In genomic region chr11:72489881-72490301, GRCm38 (mm10) we compare ENCODE assay signal across 8 mouse cellular contexts. TPM values are rescaled to one million over a fixed set of nuclear protein-coding genes. Genes with fewer than 3 reads are reported as not detected.
A peak's percentile ranks its signal among the peaks of the same experiment; 100 is the strongest.
DNase-seq lines count a peak whose midpoint lies in the region; ATAC-seq lines count a peak whose summit lies in the region.

TSS of gene Spns2 (minus strand) at chr11:72489904.

- peak within 1 kb of the TSS; percentile 63 for H3K9ac ChIP-seq in limb, embryonic 12.5 days (replicated peaks)
- peak within 1 kb of the TSS; percentile 70 for H3K9ac ChIP-seq in midbrain, embryonic 15.5 days

- under 1% methylated on average over 42 of the region's 42 CpGs for WGBS in limb, embryonic 12.5 days
- WGBS in midbrain, embryonic 15.5 days = under 1% methylated on average over 34 of the region's 42 CpGs

- peak within 1 kb of the TSS; percentile 62 for H3K4me3 ChIP-seq in limb, embryonic 12.5 days (replicated peaks)
- peak within 1 kb of the TSS; percentile 61 for H3K4me3 ChIP-seq in midbrain, embryonic 15.5 days

- H3K27ac ChIP-seq in limb, embryonic 12.5 days = no peak within 1 kb of the TSS
- peak within 1 kb of the TSS; percentile 81 for H3K27ac ChIP-seq in midbrain, embryonic 15.5 days

- peaks cover 17% of the 10 kb centered on the region for H3K4me1 ChIP-seq in limb, embryonic 12.5 days (replicated peaks)
- H3K4me1 ChIP-seq in midbrain, embryonic 15.5 days = peaks cover 34% of the 10 kb centered on the region

- ATAC-seq in limb, embryonic 12.5 days (ENCODE audit: insufficient number of reproducible peaks, insufficient read depth, low FRiP score, low TSS enrichment, low read depth) = peak; percentile 87
- ATAC-seq in midbrain, embryonic 15.5 days (replicated peaks) = peak; percentile 92

- H3K4me2 ChIP-seq in limb, embryonic 12.5 days = peak within 1 kb of the TSS; percentile 97
- H3K4me2 ChIP-seq in midbrain, embryonic 15.5 days = peak within 1 kb of the TSS; percentile 63

- H3K27me3 ChIP-seq in limb, embryonic 12.5 days = peaks cover 65% of the 10 kb centered on the region
- H3K27me3 ChIP-seq in midbrain, embryonic 15.5 days (replicated peaks) = no peaks in the 10 kb centered on the region

- DNase-seq in adrenal gland, postnatal 14 days = peak; percentile 94
- peak; percentile 87 for DNase-seq in embryo, embryonic 9.5 days (ENCODE audit: extremely low spot score)
- peak; percentile 92 to 96 for DNase-seq in heart, adult 18-20 months
- peak; percentile 94 for DNase-seq in kidney, adult 8-10 months
- DNase-seq in spleen, adult 18-20 months = peak; percentile 92 to 95
- DNase-seq in adipocyte (ENCODE audit: low spot score) = no peak

- no peaks in the 10 kb centered on the region for H3K36me3 ChIP-seq in limb, embryonic 12.5 days
- no peaks in the 10 kb centered on the region for H3K36me3 ChIP-seq in midbrain, embryonic 15.5 days (replicated peaks)

- no peaks in the 10 kb centered on the region for H3K9me3 ChIP-seq in limb, embryonic 12.5 days
- no peaks in the 10 kb centered on the region for H3K9me3 ChIP-seq in midbrain, embryonic 15.5 days

RNA-seq across cellular contexts. Expression of gene Spns2, which starts in this region (rescaled TPM):
- 6.9 and 13.1 TPM in 2 replicates for total RNA-seq in adrenal gland, postnatal 14 days (2021)
- 1 to 10 TPM; 6.3 to 9.0 TPM for total RNA-seq in heart, adult 18-20 months (2021)
- 2.1 and 2.2 TPM in 2 replicates for polyA plus RNA-seq in limb, embryonic 12.5 days (2016; fragmentation: Nextera tagmentation; extraction: Ambion mirVana)
- 10.7 and 11.6 TPM in 2 replicates for polyA plus RNA-seq in midbrain, embryonic 15.5 days (2015; fragmentation: Nextera tagmentation; extraction: Ambion mirVana)
